Comparison of ENCODE assay signal across 11 mouse cellular contexts in the genomic region with DNA sequence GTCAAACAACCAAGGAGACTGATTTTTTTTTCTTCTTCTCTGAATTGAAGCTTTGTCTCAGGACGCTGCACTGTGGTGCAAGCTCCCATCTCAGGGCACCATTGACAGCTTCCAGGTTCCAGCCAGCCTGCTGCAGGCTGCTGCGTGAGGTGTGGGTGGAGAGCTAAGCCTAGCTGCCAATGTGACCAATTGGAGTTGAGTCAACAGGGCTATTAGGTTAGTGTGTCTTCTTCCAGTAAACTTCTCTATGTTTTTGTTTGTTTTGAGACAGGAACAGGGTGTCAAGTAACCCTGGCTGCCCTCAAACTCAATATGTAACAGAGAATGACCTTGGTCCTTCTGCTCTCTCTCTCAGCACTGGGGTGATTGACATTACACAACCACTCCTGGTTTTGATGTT.
A peak's percentile ranks its signal among the peaks of the same experiment; 100 is the strongest.
DNase-seq lines count a peak whose midpoint lies in the region; ATAC-seq lines count a peak whose summit lies in the region.
"Had no signal": no experiment of that assay in that cellular context is flagged by ENCODE, and none has a peak within 500 bp of the region (broad histone marks: within the 10 kb centered on the region; RNA-seq: fewer than 3 reads in every experiment).

No protein-coding gene starts in this region.

- H3K9ac ChIP-seq in liver, embryonic 12.5 days = no peak overlapping the region

- H3K4me3 ChIP-seq in liver, embryonic 12.5 days = no peak overlapping the region
- H3K4me3 ChIP-seq: midbrain, embryonic 10.5 days had no signal

- H3K9me3 ChIP-seq in liver, embryonic 12.5 days (replicated peaks) = no peaks in the 10 kb centered on the region
- H3K9me3 ChIP-seq: midbrain, embryonic 10.5 days had no signal

- no peaks in the 10 kb centered on the region for H3K36me3 ChIP-seq in liver, embryonic 12.5 days
- H3K36me3 ChIP-seq: midbrain, embryonic 10.5 days had no signal

- no peak overlapping the region for H3K4me2 ChIP-seq in liver, embryonic 12.5 days

- H3K27ac ChIP-seq in liver, embryonic 12.5 days = no peak overlapping the region
- H3K27ac ChIP-seq: hindbrain, postnatal 0 days; midbrain, embryonic 10.5 days had no signal

- DNase-seq in frontal cortex, postnatal 36 days (ENCODE audit: low spot score in 2 of 2) = peak; percentile 8 to 16
- DNase-seq in frontal cortex, postnatal 14 days (ENCODE audit: low spot score in 2 of 2) = no peak
- peak; percentile 5 for DNase-seq in ovary, adult 18-20 months (ENCODE audit: low spot score)
- no peak for DNase-seq in ovary, postnatal 14 days (ENCODE audit: low spot score)
- DNase-seq in yolk sac, embryonic 10.5 days (ENCODE audit: low spot score) = peak; percentile 65
- DNase-seq in right cerebral cortex, postnatal 4 days = no peak
- DNase-seq: cerebellum, adult 2 months had no signal

- peak; percentile 76 for ATAC-seq in liver, embryonic 12.5 days
- ATAC-seq in megakaryocyte progenitor cell, adult 5-6 weeks (replicated peaks; ENCODE audit: poor library complexity) = no peak
- ATAC-seq: hindbrain, postnatal 0 days had no signal

- peaks cover 9% of the 10 kb centered on the region for H3K4me1 ChIP-seq in liver, embryonic 12.5 days

- H3K27me3 ChIP-seq in liver, embryonic 12.5 days (replicated peaks) = no peaks in the 10 kb centered on the region

- WGBS in liver, embryonic 12.5 days (ENCODE audit: insufficient replicate concordance) = 49% methylated on average over 2 of the region's 2 CpGs

Comparison
In these comparisons a context has a peak if more than half of its experiments do, and no peak if none do; other contexts are left out.
1. DNase-seq: peak in frontal cortex, postnatal 36 days (2 of 2), ovary, adult 18-20 months (single experiment) and yolk sac, embryonic 10.5 days (single experiment); none in frontal cortex, postnatal 14 days (0 of 2), ovary, postnatal 14 days (single experiment) and right cerebral cortex, postnatal 4 days (single experiment).